Mouse (Mus musculus) layer of hippocampus, adult 9-11 months (tissue): ENCODE measurements around the gene Mtr.

Experiments
- DNase-seq: peaks from one replicate; pipeline ENCODE4 v3.0.0; 2022

The Mtr gene

DNA sequence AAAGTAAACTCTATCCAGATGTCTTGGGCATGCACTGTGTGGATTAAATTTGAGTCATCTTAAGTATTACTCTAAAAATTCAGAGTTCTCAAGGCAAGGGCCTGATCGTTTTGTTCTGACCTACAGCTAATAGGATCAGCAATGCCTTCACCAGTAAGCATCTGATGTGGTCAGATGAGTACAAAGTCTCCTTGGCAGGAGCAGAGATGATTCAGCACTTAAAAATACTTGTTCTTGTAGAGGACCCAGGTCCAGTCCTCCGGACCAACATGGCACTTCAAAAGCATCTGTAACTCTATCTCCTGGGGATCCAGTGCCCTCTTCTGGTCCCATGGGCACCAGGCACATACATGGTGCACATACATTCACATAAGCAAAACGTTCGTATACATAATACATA lies 25.8 kb downstream of the Mtr start:
- DNase-seq, result no peak

DNA sequence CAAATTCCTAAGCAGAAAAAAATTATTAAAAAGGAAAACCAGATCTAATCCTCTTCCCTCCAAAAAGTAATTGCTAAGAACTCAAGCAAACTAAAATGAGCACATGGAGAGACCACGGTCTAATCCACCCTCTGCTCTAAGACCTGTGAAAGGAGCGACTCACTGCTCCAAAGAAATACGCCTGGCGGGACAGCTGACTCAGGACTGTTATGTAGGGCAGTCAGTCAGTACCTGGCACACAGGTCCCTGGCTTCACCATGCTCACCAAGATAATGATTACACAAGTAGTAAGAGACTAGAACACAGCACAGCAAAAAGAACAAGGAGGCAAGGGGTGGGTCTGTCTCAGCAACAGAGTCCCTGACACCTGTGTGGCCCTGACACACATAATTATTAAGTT lies 29.7 kb downstream of the Mtr start:
- no peak for DNase-seq

DNA sequence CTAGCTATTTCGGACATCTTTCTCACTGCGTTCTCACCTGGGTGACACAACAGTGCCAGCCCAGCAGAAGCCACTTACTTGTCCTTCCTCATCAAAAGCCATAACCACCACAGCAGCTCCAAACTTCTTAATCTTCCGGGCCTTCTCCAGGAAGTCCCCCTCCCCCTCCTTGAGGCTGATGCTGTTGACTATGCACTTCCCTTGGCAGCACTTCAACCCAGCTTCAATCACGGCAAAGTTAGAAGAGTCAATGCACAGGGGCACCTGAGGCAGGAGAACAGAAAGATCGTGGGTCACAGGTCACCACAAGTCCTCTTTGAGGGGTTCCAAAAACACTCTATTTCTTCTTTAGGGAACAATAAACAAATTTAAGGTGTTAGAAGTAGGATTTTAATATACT lies 30.3 kb downstream of the Mtr start:
- DNase-seq, result no peak

DNA sequence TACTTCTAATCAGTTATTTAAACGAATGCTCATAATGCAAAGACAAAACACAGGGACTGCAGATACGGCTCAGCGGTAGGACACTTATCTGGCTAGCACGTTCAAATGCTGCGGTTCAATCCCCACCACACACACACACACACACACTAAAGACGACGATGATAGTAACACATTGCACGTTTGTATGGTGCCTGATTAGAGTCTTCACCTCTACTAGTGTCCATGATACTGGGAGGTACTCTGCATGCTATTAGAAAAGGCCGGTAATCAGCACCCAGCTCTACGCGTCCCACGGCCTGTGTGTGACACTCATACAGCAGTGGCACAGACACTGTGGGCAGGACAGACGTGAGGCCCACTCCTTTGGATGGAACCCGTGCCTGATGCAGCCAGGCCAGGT lies 39.3 kb downstream of the Mtr start:
- no peak for DNase-seq

DNA sequence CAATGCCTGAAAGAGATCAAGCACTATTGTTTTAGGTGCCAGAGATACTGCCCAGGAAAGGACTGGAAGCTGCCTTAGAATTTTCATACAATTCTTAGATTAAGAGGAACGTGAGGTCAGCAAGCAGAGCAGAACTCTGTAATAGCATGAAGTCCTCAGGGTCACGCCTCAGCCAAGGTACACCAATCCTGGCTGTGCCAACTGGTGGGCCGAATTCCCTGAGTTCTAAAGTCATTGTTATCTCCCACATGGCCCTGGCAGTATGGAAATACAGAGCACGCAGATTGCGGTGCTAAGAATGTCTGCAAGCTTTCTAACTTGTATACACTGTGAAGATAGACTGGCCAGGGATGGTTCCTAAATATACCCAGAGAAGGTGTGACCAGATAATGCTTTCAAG lies 43.0 kb downstream of the Mtr start:
- no peak for DNase-seq

DNA sequence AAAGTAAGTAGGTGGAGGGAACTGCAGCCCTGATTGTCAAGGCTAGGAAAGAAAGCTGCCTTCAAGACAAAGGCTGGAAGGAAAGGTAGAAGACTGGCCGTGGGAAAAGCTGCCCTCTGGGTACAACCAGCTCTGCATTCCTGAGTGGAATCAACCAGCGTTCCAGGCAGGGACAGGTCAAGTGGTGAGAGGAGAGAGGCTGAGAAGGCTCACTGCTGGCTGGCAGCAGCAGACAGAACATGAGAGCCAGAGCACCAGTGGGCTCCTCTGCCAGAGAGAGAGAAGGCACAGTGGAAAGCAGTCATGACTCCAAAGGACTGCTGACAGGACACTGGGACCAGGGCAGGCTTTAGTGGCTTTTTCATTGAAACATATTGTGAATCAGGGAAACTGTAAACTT lies 46.9 kb downstream of the Mtr start:
- no peak for DNase-seq

DNA sequence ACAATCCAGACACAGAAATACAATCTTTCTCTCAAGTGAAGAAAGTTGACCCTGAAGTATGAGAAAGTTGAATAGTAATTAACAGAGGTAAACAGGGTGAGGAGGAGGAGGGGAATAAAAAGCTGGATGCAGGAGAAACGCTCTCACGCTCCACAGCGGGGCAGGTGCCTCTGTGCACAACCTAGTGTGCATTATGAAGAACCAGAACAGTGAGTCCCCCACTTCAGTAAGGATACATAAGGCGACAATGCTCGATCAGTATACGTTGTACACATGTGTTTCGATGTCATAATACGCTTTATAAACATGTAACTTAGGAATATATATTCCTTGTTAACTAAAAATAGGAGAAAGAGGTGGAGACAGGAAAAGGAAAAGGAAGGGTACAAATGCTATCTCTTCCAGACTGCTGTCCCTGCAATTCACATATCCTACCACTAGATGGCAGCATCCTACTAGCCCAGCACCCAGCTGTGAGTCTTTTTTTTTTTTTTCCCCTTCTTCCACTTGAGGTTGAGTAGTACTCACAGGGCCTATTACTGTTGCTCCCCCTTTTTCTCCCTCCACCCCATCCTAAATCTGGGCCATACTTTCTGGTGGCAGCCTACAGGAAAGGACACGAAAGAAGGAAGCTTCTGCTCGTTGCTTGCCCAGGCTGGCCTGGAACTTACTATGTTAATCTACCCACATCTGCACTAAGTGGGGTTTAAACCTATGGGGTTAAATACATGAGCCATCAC lies 47.7 kb downstream of the Mtr start:
- DNase-seq, result peak; percentile 24

DNA sequence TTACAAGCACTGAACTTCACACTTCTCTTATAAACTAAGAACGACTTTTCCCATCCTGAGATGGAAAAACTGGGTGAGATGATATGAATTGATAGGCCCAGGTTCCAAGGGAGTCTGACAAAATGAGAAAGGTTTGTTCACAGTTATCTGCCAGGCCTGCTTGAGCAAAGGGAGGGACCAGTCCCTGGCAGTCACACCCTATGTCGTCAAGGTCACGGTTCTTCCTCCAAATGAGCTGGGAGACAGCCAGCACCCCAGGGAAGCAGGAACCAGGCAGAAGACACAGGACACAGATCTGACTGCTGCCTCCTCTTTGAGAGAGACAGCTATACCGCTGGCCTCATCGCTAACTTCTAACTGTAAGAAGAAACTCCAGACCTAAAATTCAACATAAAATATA lies 57.5 kb downstream of the Mtr start:
- no peak for DNase-seq

DNA sequence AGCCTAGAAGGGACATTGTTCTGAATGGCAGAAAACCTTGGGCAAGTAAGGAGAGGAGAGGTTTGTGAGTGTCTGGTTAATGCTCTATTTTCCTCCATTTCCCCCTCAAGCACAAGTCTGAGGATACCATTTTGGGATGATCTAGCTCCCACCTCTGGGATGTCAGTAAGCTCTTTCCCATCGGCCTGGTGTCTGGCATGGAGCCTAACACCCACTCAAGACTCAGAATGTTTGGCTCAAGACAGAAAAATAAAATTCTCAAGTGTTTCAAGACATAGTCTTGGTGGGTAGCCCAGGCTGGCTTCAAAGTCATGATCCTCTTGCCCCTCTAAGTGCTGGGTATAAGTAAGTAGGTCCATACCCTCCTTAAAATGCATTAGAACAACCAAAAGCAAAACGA lies 59.4 kb downstream of the Mtr start:
- DNase-seq, result no peak

DNA sequence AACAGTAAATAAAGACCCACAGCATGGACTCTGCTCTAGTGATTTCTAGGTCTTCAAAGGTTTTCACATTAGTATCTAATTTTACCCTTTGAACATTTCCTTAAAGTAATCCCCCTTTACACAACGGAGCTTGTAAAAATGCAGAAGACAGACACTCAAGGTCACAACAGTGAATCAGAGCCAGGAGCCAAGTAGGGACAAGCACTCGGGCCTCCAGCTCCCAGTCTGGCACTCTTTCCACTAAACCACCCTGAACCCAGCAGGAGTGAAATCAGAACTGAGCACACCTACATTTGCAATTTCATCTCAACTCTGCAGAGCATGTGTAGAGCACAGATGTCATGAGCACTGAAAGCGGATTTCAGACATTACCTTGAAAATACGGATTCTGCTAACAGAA lies 61.1 kb downstream of the Mtr start:
- DNase-seq, result no peak

DNA sequence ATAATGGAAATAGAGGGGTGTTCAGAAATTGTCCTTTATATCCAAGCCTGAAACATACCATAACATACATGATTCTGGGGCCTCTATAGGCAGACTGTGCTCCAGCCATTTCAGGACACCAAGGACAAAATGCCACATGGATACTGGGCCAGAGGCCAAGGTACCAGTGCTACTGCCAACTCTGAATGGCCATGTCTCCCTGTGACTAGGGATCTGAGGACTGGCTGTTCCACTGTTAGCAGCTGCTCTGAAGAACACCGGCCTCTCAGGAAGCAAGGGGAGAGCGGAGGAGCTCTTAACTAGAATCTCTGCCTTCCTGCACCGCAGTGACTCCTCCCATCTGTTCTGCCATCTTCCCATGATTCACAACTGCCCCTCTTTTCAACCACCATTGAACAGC lies 61.9 kb downstream of the Mtr start:
- no peak for DNase-seq

DNA sequence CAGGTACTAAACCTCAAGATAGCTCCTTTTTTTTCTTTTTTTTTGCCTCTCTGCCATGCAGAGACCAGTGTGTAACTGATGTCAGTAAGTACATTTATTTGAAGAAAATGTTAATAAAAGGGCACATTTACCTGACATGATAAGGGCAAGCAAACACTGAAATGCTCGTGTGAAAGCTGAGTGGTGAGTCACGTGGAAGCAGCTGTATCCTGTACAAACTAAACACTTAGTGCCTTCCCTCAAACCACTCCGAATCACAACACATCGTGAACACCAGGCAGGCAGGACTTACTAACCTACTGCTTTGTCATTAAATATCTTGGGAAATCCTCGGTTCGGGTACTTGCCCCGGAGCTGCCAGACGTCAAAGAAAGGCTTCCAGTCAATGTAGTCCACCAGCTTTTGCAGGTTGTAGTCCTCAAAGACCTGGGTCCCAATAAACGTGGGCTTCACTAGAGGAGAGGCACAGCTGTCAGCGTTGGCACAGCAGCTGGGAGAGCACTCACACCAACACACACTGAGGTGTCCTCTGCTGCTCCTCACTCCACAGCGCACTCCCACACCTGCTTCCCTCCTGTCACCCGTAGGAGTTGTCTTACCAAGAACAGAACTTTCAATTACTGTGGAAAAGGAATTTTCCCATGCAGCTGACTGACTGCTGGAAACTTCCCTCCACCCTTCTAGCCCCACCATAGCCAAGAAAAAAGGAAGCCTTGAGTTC lies 62.8 kb downstream of the Mtr start:
- peak; percentile 18 for DNase-seq

DNA sequence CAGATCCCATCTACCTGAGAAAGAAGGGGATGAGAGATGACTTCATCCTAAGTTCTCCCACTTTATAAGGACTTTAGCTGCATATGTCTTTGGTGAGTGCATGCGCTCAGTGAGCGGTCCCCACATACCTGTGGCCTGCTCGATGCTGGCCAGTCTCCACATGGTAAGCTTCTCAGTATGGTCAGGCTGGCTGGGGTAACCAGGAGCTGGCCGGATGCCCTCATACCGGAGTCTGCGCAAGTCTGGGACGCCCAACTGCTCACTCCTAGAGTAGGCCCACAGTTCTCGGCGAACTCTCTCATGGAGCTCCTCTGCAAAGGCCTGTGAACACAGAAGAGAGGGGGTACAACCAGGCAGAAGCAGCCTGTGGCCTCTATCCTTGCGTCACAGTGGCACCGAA lies 68.7 kb downstream of the Mtr start:
- DNase-seq, result no peak

DNA sequence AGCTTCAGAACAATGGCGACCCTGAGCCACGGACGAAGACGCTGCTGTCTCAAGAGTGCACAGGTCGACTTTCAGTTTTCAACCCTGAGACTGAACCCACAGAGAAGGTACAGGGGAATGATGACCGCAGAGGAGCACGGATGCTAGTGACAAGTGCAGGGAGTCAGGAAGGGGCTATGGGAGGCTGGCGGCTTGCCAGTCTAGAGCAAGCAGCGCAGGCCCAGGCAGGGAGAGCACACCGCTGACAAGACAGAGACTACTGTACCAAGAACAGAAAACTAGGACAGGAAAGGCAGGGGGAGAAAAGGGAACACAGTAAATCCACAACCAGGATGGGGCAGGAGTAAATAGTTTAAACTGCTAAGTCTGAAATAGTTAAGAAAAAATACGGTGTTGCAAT lies 69.1 kb downstream of the Mtr start:
- no peak for DNase-seq

DNA sequence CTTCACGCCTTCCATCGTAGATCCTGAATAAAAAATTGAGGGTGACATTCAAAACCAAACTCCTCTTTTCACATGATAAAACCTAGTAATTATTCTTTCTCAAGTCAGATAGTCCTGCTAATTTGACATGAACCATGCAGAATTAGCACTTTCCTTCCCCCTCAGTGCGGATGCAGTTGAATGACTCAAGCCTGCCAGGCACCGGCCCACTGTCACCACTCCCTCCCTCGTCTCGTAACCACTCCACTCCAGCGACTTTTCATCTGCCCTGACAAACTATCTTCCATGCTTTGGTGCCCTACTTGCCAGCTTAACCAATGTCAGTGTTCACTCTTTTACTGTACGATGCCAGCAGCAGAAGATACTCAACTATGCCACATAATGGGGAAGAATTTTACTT lies 78.4 kb downstream of the Mtr start:
- no peak for DNase-seq

DNA sequence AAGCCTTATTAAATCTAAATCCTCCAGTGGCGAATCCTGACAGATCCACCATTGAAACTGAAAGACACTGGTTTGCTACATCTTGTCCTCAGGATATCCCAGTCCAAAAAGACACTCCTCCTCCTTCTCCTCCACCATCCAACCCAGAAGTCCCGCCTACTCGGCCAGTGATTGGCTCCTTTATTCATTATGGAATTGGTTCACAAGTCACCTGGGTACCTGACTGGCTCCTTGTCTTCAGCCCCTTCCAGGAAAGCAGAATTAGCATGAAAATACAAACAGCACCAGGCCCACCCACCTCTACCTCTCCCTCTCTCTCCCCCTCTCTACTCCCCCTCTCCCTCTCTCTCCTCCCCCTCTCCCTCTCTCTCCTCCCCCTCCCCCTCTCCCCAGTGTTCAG lies 81.2 kb downstream of the Mtr start:
- no peak for DNase-seq

DNA sequence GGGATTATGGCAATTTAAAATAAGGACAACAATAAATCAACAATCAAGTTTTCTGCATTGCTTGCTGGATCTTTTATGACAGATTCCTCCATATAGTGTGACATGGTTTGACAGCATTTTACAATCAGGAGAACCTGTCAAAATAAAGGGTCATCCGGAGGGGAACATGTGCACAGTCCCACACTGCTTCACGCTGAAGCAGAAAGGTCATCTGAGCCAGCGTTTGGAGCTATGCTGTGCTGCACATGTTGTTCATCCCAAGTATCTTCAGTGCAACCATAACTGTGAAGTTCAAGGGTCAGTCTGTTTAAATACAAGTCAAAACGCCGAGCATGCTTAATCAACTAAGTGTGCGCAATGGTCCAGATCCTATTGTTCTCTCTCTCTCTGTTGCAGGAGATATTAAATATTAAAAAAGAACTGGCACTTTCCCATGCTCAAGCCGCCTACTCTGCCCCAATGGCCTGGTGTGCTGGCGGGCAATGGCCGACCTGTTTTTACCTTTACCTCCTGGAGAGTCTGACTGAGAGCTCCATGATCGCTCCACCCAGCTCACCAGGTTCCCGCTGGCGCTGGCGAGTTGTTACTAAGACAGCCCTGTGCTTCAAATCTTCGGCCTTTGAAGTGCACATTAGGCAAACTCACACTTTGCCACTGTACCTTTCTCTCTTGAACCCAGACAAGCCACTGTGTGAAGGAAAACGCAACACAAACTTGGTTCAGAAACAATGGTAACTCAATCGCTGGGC lies 81.8 kb downstream of the Mtr start:
- no peak for DNase-seq

DNA sequence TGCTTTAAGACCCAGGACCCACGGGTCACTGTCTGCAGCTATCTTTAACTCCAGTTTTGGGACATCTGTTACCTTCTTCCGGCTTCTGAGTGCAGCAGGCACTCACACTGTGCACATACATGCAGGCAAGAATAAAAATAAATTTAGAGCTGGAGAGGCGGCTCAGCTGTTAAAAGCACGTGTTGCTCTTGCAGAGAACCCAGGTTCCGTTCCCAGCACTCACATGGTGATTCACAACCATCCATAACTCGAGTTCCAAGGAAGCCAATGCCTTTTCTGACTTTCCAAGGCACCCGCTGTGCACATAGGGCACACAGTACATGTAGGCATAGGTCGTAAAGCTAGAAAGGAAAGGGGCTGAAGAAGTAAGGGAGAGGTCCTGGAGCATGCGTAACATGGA lies 90.6 kb downstream of the Mtr start:
- no peak for DNase-seq

DNA sequence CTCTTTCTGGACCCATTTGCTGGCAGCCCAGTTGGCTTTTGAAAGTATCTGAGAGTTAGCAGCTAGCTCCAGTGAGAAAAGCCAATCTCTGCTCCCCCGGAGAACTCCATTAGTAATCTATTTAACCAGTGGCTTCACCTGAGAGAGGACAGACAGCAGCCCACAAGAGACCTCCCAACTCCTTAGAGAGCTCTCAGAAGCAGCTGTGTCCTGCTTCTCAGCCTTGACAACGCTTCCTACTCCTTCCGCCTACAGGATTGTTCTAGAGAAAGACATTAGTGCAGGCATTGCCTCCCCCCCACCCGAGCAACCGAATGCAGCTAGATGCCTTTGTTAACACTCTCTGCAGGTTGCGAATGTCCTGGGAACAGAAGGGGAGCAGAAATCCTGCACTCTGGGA lies 91.5 kb downstream of the Mtr start:
- DNase-seq, result peak; percentile 71

DNA sequence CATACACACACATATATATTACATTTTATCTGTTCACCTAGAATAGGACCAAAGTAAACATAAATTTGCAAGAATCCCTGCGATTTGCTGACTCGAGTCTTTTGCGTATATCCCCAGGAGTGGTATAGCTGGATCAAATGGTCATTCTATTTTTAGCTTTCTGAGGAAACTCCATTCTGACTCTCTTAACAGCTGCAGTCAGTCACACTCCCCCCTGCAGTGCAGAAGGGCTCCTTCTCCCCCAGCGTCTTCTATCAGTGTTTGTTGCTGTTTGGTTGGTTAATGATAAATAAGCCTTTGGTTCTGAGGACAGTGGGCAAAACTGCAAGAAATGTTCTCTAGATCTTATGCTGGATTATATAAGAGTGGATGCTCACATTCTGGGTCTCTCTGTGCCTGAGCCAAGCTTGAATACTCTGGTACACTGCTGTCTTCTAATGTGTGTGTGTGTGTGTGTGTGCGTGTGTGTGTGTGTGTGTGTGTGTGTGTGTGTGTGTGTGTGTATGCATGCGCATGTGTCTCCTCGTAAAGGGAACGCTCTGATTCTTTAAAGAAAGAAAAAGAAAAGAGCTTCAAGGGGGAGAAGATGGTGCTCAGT lies 92.4 kb downstream of the Mtr start:
- no peak for DNase-seq

DNA sequence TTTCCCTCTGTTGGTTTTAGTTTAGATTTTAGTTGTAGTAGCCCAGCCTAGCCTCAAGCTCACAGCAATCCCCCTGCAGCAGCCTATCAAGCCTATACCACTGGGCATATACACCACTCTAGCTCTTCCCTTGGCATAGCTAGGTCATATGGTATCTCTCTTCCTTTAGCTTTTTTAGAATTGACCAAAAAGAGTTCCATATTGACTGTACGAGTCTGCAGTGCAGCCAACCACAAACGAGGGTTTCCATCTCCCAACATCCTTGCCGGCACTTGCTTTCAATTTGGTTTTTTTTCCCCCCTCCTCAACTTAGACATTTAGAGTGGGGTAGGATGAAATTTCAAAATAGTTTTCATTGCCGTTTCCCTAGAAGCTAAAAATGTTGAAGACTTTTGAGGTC lies 95.5 kb downstream of the Mtr start:
- DNase-seq, result no peak

DNA sequence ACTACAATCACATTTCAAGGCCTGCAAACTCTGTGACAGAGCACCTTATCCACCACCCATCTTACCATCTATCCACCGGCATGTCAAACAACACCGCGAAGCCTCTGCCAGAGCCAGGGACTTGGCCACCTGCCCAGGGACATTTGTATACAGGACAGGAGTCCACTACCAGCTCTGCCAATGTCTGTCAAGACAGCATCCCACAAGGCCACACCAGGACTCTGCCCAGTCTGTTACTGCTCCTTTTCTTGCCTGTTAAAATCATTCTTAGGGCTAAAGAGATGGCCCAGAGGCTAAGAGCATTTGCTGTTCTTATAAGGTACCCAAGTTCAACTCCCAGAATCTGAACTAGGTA lies 97.8 kb downstream of the Mtr start:
- no peak for DNase-seq

DNA sequence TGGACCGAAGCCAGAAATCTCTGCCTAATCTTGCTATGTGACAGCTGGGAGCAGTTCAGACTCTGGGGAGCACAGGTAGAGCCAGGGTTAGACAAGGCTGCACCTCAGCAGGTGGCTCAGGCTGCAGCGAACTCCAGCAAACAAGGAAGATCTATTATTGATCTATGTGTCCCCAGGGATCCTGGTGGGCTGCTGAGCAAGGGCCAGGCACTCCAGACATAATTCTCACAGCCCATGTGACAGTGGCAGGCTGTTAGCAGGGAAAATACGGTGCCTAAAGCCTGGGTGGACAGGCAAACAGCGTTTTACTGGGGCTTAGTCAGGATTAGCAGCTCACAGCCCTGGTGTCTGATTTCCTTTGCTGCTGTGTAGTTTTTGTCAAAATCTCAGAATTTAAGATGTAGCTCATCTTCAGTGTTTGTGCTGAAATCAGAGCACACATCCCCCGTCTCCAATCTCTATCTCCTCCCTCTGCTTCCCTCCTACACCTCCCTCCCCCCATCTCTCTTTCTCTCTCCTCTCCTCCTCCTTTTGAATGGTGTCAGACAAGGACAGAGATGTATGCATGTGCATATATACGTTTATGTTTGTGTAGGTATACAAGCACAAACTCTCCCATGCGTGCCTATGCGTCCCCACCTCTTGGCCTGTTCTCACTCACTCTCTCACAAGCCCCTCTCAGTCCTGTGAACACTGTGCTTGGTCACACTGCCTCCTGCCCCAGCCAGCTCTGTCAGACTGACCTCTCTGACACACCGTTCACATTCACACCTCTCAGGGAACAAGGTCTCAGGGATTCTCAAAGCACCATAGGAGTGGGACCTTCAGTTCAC lies 98.4 kb downstream of the Mtr start:
- DNase-seq, result no peak
